Mouse (Mus musculus): Measurements from ENCODE around the gene Dnajb4.
A peak's percentile ranks its signal among the peaks of the same experiment; 100 is the strongest.
"Not testable (repeated sequence)": the region's sequence is repeated elsewhere in the genome, so short reads cannot be mapped to it uniquely, and the experiment has no call there.

Dnajb4 gene

GRCm38 (mm10) chr3:152208096-152208885, 1.8 kb downstream of the Dnajb4 start:
- DNase-seq (ENCODE audit: low spot score): no peak

GRCm38 (mm10) chr3:152207156-152207555, 2.9 kb downstream of the Dnajb4 start:
- no peak for DNase-seq (ENCODE audit: low spot score)

- DNase-seq (ENCODE audit: low spot score): no peak
Measured at GRCm38 (mm10) chr3:152204577-152204976, 5.5 kb downstream of the Dnajb4 start.

- DNase-seq (ENCODE audit: low spot score): no peak
Measured at GRCm38 (mm10) chr3:152203996-152204395, 6.1 kb downstream of the Dnajb4 start.

- DNase-seq (ENCODE audit: low spot score): no peak
Measured at GRCm38 (mm10) chr3:152203411-152203810, 6.7 kb downstream of the Dnajb4 start.

GRCm38 (mm10) chr3:152202942-152203341, 7.2 kb downstream of the Dnajb4 start:
- no peak for DNase-seq (ENCODE audit: low spot score)

- DNase-seq (ENCODE audit: low spot score): no peak
Measured at GRCm38 (mm10) chr3:152201651-152202050, 8.5 kb downstream of the Dnajb4 start.

GRCm38 (mm10) chr3:152201181-152201580, 8.9 kb downstream of the Dnajb4 start:
- DNase-seq (ENCODE audit: low spot score): no peak

- no peak for DNase-seq (ENCODE audit: low spot score)
Measured at GRCm38 (mm10) chr3:152199125-152199524, 11.0 kb downstream of the Dnajb4 start.

GRCm38 (mm10) chr3:152197246-152197645, 12.9 kb downstream of the Dnajb4 start:
- DNase-seq (ENCODE audit: low spot score): not testable (repeated sequence)

GRCm38 (mm10) chr3:152193635-152194097, 16.4 kb downstream of the Dnajb4 start:
- peak; percentile 96 for DNase-seq (ENCODE audit: low spot score)

- DNase-seq (ENCODE audit: low spot score): no peak
Measured at GRCm38 (mm10) chr3:152193177-152193576, 16.9 kb downstream of the Dnajb4 start.

- DNase-seq (ENCODE audit: low spot score): no peak
Measured at GRCm38 (mm10) chr3:152192238-152192931, 17.7 kb downstream of the Dnajb4 start.

GRCm38 (mm10) chr3:152191791-152192237, 18.3 kb downstream of the Dnajb4 start:
- DNase-seq (ENCODE audit: low spot score): peak; percentile 52

- DNase-seq (ENCODE audit: low spot score): no peak
Measured at GRCm38 (mm10) chr3:152190679-152191477, 19.2 kb downstream of the Dnajb4 start.

GRCm38 (mm10) chr3:152189306-152189705, 20.8 kb downstream of the Dnajb4 start:
- no peak for DNase-seq (ENCODE audit: low spot score)

- no peak for DNase-seq (ENCODE audit: low spot score)
Measured at GRCm38 (mm10) chr3:152186106-152186505, 24.0 kb downstream of the Dnajb4 start.

- no peak for DNase-seq (ENCODE audit: low spot score)
Measured at GRCm38 (mm10) chr3:152183522-152183921, 26.6 kb downstream of the Dnajb4 start.

GRCm38 (mm10) chr3:152180624-152181023, 29.5 kb downstream of the Dnajb4 start:
- DNase-seq (ENCODE audit: low spot score): no peak

- DNase-seq (ENCODE audit: low spot score): no peak
Measured at GRCm38 (mm10) chr3:152179285-152179684, 30.8 kb downstream of the Dnajb4 start.

GRCm38 (mm10) chr3:152178816-152179215, 31.3 kb downstream of the Dnajb4 start:
- DNase-seq (ENCODE audit: low spot score): no peak

- DNase-seq (ENCODE audit: low spot score): no peak
Measured at GRCm38 (mm10) chr3:152172322-152172935, 37.7 kb downstream of the Dnajb4 start.
